In the genomic region with DNA sequence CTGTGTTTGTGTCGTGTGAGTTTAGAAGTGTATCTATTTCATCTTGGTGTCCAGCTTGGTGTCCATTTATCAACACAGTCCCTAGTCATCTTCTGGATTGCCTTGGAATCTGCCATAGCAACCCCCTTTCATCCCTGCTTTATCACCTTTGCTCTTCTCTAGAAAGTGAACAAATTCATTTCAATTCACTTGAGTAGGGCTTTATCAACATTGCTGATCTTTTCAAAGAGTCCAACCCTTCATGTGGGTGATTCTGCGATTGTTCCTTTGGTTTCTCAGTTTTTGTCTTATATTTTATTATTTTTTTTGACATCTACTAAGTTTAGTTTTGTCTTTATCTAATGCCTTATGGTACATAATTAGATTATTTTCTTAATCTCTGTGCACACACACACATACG, we compare ENCODE assay signal across 28 mouse cellular contexts.
"Had no signal": no experiment of that assay in that cellular context is flagged by ENCODE, and none has a peak within 500 bp of the region (broad histone marks: within the 10 kb centered on the region; RNA-seq: fewer than 3 reads in every experiment).

No protein-coding gene starts in this region.

- ATAC-seq: forebrain, embryonic 13.5 days; forebrain, embryonic 14.5 days; forebrain, embryonic 15.5 days; forebrain, embryonic 16.5 days; forebrain, postnatal 0 days had no signal

- H3K9ac ChIP-seq: embryonic facial prominence, embryonic 12.5 days; embryonic facial prominence, embryonic 13.5 days; embryonic facial prominence, embryonic 15.5 days; forebrain, embryonic 12.5 days; forebrain, embryonic 13.5 days; forebrain, embryonic 15.5 days; forebrain, postnatal 0 days had no signal

- H3K9me3 ChIP-seq: embryonic facial prominence, embryonic 10.5 days; embryonic facial prominence, embryonic 12.5 days; embryonic facial prominence, embryonic 13.5 days; embryonic facial prominence, embryonic 15.5 days; forebrain, embryonic 10.5 days; forebrain, embryonic 12.5 days; forebrain, embryonic 13.5 days; forebrain, embryonic 15.5 days had no signal

- H3K4me1 ChIP-seq: embryonic facial prominence, embryonic 12.5 days; forebrain, embryonic 12.5 days; forebrain, embryonic 13.5 days; forebrain, embryonic 15.5 days had no signal

- H3K36me3 ChIP-seq: embryonic facial prominence, embryonic 10.5 days; embryonic facial prominence, embryonic 12.5 days; embryonic facial prominence, embryonic 13.5 days; embryonic facial prominence, embryonic 15.5 days; forebrain, embryonic 10.5 days; forebrain, embryonic 12.5 days; forebrain, embryonic 15.5 days had no signal

- H3K4me3 ChIP-seq: embryonic facial prominence, embryonic 10.5 days; embryonic facial prominence, embryonic 12.5 days; embryonic facial prominence, embryonic 13.5 days; embryonic facial prominence, embryonic 15.5 days; erythroblast, embryonic 14.5 days; forebrain, embryonic 10.5 days; forebrain, embryonic 12.5 days; forebrain, embryonic 13.5 days; forebrain, embryonic 15.5 days; gastrocnemius, adult 2 months; heart, adult 2 months had no signal

- H3K27ac ChIP-seq: embryonic facial prominence, embryonic 10.5 days; embryonic facial prominence, embryonic 12.5 days; embryonic facial prominence, embryonic 13.5 days; embryonic facial prominence, embryonic 15.5 days; forebrain, embryonic 10.5 days; forebrain, embryonic 12.5 days; forebrain, embryonic 13.5 days; forebrain, embryonic 15.5 days; gastrocnemius, adult 2 months; heart, adult 2 months had no signal

- DNase-seq: cerebellum, adult 8-10 months; cerebellum, adult 9-10 months; cerebellum, adult 9-11 months; cerebellum, postnatal 10 days; cerebellum, postnatal 14 days; cerebellum, postnatal 25 days; cerebellum, postnatal 36 days; embryo, embryonic 11 days; forebrain, postnatal 0 days; gastrocnemius, adult 2 months; gastrocnemius, postnatal 10 days; gastrocnemius, postnatal 14 days; gastrocnemius, postnatal 25 days; gastrocnemius, postnatal 36 days; heart, adult 11 months; heart, adult 18-20 months; heart, adult 2 months had no signal

- H3K27me3 ChIP-seq: embryonic facial prominence, embryonic 12.5 days; embryonic facial prominence, embryonic 13.5 days; embryonic facial prominence, embryonic 15.5 days; forebrain, embryonic 12.5 days; forebrain, embryonic 13.5 days; forebrain, embryonic 15.5 days had no signal
